Mouse (Mus musculus): Measurements from ENCODE around the gene Rtn4rl1.
"Not testable (repeated sequence)": the region's sequence is repeated elsewhere in the genome, so short reads cannot be mapped to it uniquely, and the experiment has no call there.

Rtn4rl1 gene

GRCm38 (mm10) chr11:75273466-75273865, 79.9 kb downstream of the Rtn4rl1 start:
- no peak for DNase-seq (ENCODE audit: low read depth, low spot score)

GRCm38 (mm10) chr11:75275035-75275434, 81.5 kb downstream of the Rtn4rl1 start:
- no peak for DNase-seq (ENCODE audit: low read depth, low spot score)

GRCm38 (mm10) chr11:75278115-75278514, 84.5 kb downstream of the Rtn4rl1 start:
- DNase-seq (ENCODE audit: low read depth, low spot score) = no peak

- DNase-seq (ENCODE audit: low read depth, low spot score) = no peak
Measured at GRCm38 (mm10) chr11:75279013-75279341, 85.4 kb downstream of the Rtn4rl1 start.

GRCm38 (mm10) chr11:75279342-75280065, 85.9 kb downstream of the Rtn4rl1 start:
- no peak for DNase-seq (ENCODE audit: low read depth, low spot score)

GRCm38 (mm10) chr11:75280066-75280410, 86.5 kb downstream of the Rtn4rl1 start:
- DNase-seq (ENCODE audit: low read depth, low spot score) = no peak

GRCm38 (mm10) chr11:75280435-75281001, 86.9 kb downstream of the Rtn4rl1 start:
- no peak for DNase-seq (ENCODE audit: low read depth, low spot score)

- DNase-seq (ENCODE audit: low read depth, low spot score) = no peak
Measured at GRCm38 (mm10) chr11:75281380-75282256, 88.0 kb downstream of the Rtn4rl1 start.

GRCm38 (mm10) chr11:75282496-75283120, 89.0 kb downstream of the Rtn4rl1 start:
- no peak for DNase-seq (ENCODE audit: low read depth, low spot score)

GRCm38 (mm10) chr11:75283784-75284183, 90.2 kb downstream of the Rtn4rl1 start:
- DNase-seq (ENCODE audit: low read depth, low spot score) = not testable (repeated sequence)

GRCm38 (mm10) chr11:75285893-75286467, 92.4 kb downstream of the Rtn4rl1 start:
- DNase-seq (ENCODE audit: low read depth, low spot score) = no peak

GRCm38 (mm10) chr11:75286868-75287267, 93.3 kb downstream of the Rtn4rl1 start:
- DNase-seq (ENCODE audit: low read depth, low spot score) = no peak

GRCm38 (mm10) chr11:75287940-75288339, 94.4 kb downstream of the Rtn4rl1 start:
- DNase-seq (ENCODE audit: low read depth, low spot score) = no peak

- DNase-seq (ENCODE audit: low read depth, low spot score) = no peak
Measured at GRCm38 (mm10) chr11:75288517-75288916, 94.9 kb downstream of the Rtn4rl1 start.

GRCm38 (mm10) chr11:75289120-75289519, 95.5 kb downstream of the Rtn4rl1 start:
- no peak for DNase-seq (ENCODE audit: low read depth, low spot score)

- peak; percentile 95 for DNase-seq (ENCODE audit: low read depth, low spot score)
Measured at GRCm38 (mm10) chr11:75290566-75291271, 97.1 kb downstream of the Rtn4rl1 start.

GRCm38 (mm10) chr11:75291389-75292215, 98.0 kb downstream of the Rtn4rl1 start:
- DNase-seq (ENCODE audit: low read depth, low spot score) = no peak

- DNase-seq (ENCODE audit: low read depth, low spot score) = no peak
Measured at GRCm38 (mm10) chr11:75292281-75292680, 98.7 kb downstream of the Rtn4rl1 start.

GRCm38 (mm10) chr11:75293852-75294361, 100.3 kb downstream of the Rtn4rl1 start:
- DNase-seq (ENCODE audit: low read depth, low spot score) = no peak

- DNase-seq (ENCODE audit: low read depth, low spot score) = no peak
Measured at GRCm38 (mm10) chr11:75294862-75295261, 101.3 kb downstream of the Rtn4rl1 start.
